Mouse (Mus musculus): ENCODE measurements at regions not wholly inside any gene's neighbourhood (a gene's known extent, or its start where the extent isn't known, plus 50 kb on each side); places are given as distances from the start of the nearest gene placed in this dataset.
A peak's percentile ranks its signal among the peaks of the same experiment; 100 is the strongest.

DNA sequence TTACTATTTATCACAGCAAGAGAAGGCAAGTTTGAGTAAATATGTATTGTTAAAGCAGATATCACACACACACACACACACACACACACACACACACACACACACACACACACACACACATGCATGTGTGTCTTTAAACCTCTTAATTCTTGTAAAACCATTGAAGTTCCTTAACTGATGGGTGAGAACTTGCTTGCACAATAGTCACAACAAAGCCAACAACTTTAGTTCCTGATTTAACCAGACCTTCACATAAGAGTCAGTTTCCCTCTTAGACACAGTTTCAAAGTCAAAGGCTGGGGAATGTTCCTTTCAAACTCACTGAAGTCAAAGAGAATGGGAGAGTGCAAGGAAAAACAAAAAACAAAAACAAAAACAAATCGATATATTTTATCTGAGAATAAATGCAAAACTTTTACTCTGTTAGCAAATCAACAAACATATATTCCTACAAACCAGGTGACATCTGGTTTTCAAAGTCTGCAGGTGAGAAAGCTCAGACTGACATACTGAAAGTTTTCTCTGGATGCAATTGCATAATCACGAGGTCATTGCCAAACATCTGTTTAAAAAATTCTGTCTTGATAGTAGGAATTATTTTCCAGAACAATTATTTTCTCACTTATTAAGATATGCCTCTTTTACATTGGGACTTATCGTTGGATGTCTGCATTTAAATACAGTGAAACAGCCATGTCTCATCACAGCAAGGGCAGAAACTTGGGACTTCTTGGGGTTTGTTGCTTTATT is 162.6 kb upstream of the Gm5148 start:
- no peak for DNase-seq (ENCODE audit: extremely low spot score, low spot score)

DNA sequence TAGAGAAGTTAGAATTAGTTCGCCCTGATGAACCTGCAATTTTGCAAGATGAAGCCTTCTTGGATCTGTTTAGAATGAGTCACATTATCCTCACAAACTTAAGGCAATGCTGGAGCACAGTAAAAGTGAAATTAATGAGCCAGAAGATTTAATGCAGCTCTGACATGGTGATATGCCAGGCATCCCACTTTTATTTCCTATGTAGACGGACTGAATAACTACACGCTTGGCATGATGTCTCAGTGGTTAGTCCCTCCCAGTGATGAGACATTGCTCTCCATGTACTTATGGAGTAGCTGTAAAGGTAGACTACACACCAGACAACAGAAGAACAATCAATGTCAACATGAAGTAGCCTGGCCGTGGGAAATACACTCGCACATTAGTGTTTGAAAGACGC is 161.5 kb upstream of the Gm5148 start:
- DNase-seq (ENCODE audit: extremely low spot score, low spot score): no peak

DNA sequence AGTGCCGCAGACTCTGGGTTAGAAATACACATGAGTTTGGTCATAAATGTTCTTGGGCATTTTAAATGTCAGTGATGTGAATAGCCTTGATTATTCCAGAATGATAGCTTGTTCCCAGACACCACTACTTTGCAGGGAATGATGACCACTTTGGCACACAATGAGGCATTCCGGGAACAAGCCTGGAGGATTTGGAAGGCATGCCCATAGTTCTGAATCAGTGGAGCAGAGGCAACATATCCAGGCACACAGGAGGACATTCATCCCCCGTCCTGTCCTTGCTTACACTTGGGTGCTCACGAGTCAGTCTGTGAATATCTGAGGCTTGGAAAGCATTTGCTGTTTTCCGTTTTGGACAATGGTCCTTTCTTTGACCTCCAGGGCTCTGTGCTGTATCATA is 158.1 kb upstream of the Gm5148 start:
- DNase-seq (ENCODE audit: extremely low spot score, low spot score): no peak

DNA sequence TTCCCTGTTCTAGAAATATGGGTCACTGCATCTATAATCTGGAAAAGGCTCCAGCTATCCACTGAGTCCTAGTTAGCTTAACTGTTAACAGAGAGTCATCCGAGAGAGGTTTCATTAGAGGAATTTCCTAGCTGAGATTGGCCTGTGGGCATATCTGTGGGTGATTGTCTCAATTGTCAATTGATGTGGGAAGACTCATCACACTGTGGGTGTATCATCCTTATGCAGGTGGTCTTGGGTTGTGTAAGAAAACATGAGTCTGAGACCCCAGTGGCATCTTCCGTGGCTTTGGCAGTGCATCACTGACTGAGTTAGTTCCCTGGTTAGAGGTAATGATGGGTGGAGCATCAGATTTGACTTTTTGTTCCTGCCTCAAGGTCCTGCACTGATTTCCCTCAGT is 156.7 kb upstream of the Gm5148 start:
- no peak for DNase-seq (ENCODE audit: extremely low spot score, low spot score)

DNA sequence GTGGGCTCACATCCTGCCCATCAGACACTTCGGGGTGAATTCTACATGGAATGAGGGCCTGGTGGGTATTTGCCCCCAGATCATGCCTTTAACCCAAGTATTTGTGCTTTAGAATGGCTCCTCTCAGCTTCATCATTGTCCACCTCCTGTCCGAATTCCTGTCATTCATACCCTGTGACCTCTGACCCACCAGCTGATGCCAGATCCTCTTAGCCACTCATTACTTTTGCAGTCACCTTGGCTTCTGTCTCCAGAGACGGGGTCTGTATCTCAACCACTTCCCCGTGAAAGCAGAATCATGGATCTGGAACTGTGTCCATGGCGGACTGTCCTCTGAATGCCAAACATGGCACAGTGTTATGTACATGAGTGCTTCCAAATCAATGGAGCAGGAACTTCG is 154.8 kb upstream of the Gm5148 start:
- DNase-seq (ENCODE audit: extremely low spot score, low spot score): no peak

DNA sequence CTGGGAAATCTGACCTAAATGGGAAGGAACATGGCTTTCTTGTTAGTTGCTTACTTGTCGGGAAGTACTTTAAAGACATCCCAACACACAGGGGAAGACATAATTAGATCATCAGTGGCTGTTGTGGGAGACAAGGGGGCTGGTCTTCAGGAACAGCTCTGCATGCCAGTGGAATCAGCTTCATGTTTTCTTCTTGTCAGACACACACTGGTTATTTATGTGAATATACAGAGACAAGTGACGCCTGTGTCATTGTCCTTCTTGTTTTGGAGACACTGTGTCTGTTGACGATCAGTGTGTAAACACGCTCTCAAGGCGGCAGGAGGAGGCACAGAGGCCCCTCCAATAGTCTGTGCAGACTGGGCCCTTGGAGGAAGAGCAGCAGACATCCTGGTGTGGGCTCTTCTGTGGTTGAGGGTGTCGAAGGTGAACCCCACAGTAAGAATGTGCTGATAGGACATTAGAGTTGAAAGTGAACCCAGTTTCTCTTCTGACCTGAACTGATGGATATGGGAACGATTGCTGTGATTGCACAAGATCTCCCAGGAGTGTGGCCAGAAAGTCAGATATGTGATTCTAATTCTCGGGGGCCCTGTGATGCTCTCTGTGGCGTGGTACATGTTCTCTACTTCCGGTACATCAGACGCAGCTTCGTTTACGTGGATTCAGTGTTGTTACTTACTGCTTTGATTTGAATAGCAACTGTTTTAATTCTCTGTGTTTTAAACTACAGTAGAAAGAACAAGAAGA is 151.9 kb upstream of the Gm5148 start:
- no peak for DNase-seq (ENCODE audit: extremely low spot score, low spot score)

DNA sequence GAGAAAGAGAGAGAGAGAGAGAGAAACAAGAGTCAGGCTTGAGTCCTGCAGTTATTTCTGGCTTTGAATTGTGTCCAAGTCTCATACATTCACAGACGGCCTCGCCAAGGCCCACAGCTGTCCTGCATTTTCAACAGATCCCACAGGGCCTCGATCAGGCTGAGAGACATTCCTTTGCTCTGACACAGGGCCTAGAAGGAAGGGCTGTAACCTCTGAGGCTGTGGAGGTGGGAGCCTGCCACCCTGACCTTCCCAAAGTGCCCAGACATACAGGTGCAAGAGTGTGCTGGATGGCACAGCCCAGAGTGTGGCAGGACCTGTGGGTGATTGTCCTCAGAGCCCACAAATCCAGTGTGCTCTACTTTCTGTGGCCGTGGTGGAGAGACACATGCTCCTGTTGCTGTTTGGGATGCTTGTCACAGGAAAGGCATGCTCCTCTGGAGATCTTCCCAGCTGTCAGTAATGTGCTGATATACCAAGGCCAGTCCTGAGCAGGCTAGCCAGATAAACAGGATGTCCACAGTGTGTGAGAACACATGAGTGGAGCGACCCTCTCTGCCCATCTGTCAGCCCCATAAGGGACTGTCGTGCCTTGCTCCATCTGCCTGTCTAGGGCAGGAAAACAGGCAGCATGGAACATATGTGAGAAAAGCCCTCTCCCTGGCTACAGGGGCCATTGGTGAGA is 151.2 kb upstream of the Gm5148 start:
- peak; percentile 27 for DNase-seq (ENCODE audit: extremely low spot score, low spot score)

DNA sequence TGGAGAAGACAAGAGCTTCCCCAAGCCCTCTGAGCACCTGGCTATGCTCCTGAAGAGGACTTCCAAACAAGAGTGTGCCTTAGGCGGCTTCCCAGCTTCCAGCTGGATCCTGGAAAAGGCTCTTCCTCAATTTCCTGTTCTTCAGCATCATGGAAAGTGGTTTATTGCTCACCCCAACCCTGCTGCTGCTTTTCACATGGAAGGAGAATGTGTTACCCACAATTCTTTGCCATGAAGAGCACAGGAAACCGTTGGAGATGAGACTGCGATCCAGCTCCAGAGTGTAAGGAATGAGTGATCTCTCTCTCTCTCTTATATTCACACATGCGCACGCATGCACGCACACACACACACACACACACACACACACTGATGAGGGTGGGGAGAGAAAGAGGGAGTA is 150.6 kb upstream of the Gm5148 start:
- DNase-seq (ENCODE audit: extremely low spot score, low spot score): no peak

DNA sequence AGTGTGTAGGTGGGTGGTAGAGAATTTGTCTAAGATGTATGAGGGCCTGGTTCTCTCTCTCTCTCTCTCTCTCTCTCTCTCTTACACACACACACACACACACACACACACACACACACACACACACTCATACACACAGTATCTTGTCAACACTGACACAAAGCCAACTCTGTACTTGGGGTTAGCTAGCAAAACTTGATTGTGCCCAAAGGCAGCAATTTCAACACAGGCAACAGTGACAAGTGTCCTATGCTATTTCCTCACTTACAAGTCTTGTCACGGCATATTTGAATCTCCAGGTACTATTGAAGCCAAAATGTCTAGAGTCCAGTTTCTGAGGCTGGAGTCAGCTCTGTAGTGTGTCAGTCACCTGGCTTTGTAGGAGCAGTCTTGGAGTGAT is 150.1 kb upstream of the Gm5148 start:
- no peak for DNase-seq (ENCODE audit: extremely low spot score, low spot score)

DNA sequence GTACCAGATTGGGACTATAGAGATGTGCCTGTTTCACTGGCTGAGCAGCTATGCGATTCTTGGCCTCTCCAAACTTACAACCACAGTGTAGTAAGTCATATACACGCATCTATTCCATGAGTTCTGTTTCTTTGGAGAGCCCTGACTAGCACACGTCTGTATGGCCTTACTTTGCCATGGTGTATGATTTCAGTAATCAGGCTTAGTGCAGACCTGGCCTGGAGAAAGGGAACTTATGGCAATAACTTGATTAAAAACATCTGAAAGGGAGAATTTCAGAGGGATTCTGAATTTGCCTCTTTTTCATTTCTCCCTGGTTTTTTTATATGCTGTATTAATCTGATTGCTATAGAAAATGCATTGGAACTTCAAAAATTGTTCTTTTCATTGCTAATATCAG is 148.0 kb upstream of the Gm5148 start:
- no peak for DNase-seq (ENCODE audit: extremely low spot score, low spot score)

DNA sequence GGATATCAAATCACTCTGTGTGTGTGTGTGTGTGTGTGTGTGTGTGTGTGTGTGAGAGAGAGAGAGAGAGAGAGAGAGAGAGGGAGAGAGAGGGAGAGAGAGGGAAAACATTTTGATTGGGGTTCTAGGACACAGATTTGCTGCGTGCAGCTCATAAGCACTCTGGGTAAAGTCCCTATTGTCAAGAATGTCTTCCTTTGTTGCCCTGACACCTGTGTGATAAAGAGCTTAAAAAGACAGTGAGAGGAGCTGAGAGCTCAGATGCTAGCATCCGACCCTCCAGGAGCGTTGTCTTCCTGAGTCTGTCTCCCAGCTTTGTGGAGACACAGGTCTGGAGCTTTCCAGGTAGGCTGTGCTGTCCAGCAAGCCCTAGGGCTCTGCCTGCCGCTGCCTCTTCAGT is 146.8 kb upstream of the Gm5148 start:
- no peak for DNase-seq (ENCODE audit: extremely low spot score, low spot score)

DNA sequence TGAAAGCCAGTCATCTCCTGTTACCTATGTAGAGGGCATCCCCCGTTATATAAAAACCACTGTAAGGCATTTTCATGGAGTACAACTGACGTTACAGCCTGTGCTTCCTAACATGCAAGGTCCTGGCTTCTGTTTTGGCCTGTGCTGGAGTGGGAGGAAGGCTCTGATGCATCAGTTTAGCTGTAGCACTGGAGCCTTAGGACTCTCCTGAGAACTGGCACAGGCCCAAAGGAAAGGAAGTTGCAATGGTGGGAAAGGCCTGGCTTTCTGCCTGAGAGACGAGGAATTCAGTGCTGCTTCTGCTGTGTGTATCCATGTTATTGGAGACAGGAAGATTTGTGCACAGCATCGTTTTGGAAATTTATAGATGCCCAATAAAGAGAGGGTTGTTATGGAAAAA is 144.2 kb upstream of the Gm5148 start:
- DNase-seq (ENCODE audit: extremely low spot score, low spot score): no peak

DNA sequence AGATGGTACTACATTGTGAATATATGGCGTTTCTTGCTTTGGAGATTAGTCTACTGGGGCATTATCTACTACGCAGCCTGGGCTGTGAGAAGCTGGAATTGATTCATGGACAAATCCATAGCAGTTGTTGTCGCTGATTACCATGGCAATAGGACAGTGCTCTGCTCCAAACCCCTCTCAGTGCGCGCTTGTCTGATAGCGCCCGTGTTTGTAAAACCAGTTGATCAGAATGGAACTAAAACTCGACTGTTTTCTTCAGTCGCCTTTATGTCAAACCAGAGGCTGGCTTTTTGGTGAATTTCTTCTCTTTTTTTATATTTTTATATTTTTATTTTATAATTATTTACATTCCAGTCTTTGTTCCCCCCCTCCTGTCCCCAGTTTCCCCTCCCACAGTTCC is 138.5 kb upstream of the Gm5148 start:
- DNase-seq (ENCODE audit: extremely low spot score, low spot score): no peak

DNA sequence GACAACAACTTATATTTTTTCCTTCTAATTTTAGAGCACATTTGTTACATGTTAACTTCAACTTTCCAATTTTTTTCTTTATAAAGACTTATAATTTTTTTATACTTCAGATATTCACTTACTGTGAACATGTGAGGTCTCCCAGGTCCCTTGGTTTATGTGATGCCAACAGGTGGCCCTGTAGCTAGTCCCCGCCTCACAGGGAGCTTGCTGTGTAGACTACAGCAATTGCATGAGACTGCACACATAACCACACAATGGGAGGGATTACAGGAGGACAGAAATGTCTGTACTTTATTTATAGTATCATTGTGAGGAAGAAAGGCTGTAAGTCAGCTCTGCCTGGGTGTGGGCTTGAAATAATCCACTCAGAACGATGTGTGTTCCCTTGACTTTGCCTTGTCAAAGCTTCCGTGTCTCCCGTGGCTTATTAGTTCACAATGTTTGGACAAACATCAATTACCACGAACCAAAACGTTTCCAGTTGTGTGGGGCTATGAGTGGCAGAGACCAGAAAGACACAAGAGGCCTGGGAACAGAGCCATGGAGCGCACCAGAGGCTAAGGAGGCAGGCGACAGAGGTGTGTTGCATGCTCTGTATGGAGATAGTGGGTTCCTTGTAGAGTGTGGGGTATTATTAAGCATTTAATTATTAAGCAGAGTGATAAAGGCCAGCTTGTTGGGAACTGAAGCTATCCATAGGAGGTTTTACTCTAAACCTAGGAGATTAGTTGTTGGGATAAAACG is 136.6 kb upstream of the Gm5148 start:
- DNase-seq (ENCODE audit: extremely low spot score, low spot score): no peak

DNA sequence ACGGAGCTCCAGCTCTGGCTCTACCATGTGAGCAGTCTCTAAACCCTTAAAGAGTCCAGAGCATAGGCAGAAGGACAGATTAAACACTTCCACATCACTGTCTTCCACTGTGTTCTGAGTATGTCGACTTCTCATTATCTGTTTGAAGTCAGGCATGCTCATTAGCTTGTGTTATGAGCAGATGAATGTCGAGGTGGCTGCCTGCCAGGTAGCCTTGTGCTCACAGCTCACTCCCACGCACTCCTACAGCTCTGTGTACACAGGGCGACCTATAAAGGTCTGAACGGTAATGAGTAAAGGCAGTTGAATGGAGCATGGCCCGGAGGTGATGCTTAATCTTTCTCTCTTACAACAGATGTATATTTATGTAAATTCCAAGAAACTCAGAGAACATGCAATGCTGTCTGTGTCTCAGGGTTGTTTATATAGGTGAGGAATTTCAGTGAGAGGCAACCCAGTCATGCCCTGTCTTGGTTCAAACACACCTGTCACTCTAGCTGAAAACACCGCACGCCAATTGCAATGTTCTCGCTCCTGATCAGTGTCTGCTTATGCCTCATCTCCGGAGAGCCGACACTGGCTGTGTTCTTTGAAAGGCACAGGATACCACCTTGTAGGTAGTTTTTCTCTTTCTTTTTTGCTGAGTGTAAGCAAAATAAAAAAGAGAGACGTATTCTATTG is 135.9 kb upstream of the Gm5148 start:
- no peak for DNase-seq (ENCODE audit: extremely low spot score, low spot score)

DNA sequence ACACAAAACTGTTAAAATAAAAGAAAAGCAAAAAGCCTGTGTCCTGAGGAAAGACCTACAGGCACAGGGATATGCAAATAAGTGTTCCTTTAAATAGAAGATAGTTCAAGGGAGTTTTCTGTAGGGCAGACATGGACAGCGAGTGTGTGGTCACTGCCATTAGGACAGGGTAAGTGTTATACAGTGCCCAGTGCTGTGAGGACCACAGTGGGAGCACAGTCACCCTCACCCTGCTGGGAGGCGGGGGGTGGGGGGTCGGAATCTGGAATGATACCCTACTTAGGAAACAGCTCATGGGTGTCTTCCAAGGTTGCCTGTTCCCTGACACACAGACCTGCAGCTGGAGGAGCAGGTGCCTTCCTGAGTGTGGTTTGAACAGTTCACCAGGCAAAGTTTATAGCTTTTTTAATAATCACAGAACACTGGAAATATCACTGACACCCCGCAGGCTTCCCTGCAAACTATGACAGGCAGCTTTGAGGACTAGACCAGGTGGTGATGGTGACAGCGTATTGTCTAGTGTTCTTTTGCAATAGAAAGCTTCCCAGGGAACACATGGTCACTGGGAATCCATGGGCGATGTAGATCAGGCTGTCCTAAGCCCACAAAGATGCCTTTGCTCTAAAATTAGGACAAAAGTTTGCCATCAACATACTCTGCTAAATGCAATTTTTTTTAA is 134.5 kb upstream of the Gm5148 start:
- no peak for DNase-seq (ENCODE audit: extremely low spot score, low spot score)

DNA sequence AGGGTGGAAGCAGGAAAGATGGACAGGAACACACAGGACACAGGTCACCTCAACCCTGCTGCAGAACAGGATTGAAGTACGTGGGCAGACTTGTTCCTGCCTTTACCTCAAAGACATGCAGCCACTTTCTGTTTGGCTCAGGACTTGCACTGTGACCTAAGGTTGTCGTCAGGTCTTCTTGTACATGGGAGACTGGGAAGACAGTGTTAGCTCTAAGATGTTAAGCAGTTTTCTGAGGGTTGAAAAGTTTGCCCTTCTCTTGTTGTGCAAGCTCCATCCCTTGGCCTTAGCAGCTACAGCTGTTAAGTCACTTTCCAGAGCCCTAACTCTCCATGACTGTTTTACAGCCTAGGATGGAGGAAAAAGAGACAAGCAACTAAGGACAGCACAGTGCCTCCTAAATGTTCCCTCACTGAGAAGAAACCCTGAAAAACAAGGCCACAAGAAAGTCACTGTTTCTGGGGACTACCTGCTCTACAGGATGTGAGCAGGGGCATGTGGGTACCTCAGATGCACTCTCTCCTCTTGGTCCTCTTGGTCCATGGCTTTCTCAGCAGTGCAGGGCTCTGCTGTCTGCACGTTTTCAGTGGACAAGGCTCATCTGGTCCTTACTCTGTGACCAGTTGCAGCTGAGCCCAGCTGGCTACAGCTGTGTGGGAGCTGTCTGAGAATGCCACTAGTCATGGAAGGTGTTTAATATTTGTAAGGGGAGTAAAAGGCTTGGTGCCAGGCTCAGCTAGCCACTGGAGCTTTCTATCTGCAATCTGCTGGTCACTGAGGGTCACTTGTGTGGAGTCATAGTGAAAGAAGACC is 122.1 kb upstream of the Gm5148 start:
- DNase-seq (ENCODE audit: extremely low spot score, low spot score): no peak

DNA sequence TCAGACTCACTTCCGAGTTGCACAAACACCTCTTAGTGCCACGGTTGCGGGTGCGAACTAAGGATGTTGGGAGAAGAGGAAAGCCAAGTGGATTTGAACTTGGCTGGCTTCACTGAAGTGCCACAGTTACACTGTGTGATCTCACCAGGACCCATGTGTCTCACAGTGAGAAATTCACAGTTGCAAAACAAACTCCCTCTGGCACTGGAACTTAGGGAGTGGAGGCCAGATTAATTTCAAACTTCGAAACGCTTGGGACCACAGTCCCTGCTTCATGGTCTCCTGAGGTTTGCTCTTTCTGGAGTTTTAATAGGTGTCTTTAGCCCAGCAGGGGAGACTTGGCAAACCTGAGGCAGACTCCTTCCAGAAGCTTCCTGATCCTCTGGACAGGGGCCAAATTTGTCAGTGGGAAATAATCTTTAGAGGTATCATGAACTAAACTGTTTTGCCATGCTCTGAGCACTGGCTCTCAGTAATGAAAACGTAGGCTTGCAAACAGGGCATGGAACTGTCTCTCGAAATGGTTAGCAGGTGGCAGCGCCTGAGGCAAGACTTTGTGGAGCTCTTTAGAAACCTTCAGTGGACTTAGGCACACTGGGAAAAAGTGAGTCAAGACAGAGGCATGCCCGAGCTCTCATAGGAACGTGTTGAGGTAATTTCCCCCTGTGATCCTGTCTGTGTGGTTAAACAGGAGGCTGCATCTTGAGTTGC is 121.2 kb upstream of the Gm5148 start:
- DNase-seq (ENCODE audit: extremely low spot score, low spot score): no peak

DNA sequence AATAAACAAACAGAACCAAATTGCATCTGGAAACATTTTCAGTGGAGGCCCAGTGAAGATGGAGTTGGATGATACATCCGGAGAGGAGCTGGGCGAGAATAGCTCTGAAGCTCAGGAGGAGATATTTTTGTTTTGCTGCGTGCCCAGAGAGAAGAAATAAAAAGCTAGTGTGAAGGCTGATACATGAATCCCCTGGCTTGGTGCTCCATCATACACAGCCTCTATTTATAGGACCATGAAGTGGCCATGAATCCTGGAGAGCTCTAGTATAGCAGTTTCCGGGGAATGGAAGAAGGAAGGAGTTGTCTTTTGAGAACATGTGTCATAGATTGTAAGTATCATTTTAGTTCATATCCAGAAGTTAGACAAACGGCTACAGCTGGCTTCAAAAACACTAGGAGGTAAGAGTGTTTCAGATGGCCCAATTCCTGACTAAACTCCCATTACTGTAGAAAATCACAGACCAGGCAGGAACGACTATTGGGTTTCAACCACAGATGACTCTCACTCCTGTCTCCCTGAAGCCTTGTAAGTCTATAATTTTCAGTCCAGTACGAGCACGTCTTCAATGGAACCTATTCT is 120.5 kb upstream of the Gm5148 start:
- no peak for DNase-seq (ENCODE audit: extremely low spot score, low spot score)
